Comparison of ENCODE assay signal across 31 mouse cellular contexts in the genomic region with DNA sequence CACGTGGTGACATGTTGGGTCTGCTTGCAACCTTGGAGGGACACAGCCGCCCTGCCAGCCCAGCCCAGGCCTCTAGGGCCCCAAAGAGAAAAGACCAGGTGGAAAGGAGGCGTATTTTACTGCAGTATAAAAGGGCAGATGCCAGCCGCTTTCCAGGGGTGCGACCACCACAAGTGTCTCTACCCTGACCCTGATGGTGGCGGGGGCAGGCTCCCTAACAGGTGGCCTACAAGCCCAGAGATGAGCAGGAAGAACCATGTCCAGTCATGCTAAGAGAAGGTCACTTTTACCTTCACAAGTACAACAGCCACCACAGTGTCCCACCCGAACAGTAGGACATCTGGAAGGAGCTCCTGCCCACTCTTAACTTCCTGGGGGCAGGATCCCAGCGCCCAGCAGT.
"Had no signal": no experiment of that assay in that cellular context is flagged by ENCODE, and none has a peak within 500 bp of the region (broad histone marks: within the 10 kb centered on the region; RNA-seq: fewer than 3 reads in every experiment).

No protein-coding gene starts in this region.

- H3K9me3 ChIP-seq: heart, embryonic 10.5 days; heart, embryonic 12.5 days; heart, embryonic 13.5 days; heart, embryonic 15.5 days; hindbrain, embryonic 10.5 days; hindbrain, embryonic 12.5 days; hindbrain, embryonic 13.5 days; hindbrain, embryonic 15.5 days; intestine, embryonic 15.5 days; kidney, embryonic 15.5 days had no signal

- H3K9ac ChIP-seq: heart, embryonic 12.5 days; heart, embryonic 13.5 days; heart, embryonic 15.5 days; hindbrain, embryonic 12.5 days; hindbrain, embryonic 13.5 days; hindbrain, embryonic 14.5 days; hindbrain, embryonic 15.5 days; intestine, embryonic 15.5 days; kidney, embryonic 15.5 days had no signal

- H3K4me2 ChIP-seq: heart, embryonic 11.5 days; heart, embryonic 12.5 days; heart, embryonic 13.5 days; heart, embryonic 15.5 days; hindbrain, embryonic 12.5 days; hindbrain, embryonic 13.5 days; hindbrain, embryonic 14.5 days; hindbrain, embryonic 15.5 days; intestine, embryonic 15.5 days; kidney, embryonic 15.5 days had no signal

- H3K4me3 ChIP-seq: heart, adult 2 months; heart, embryonic 10.5 days; heart, embryonic 12.5 days; heart, embryonic 13.5 days; heart, embryonic 15.5 days; hindbrain, embryonic 10.5 days; hindbrain, embryonic 12.5 days; hindbrain, embryonic 13.5 days; hindbrain, embryonic 15.5 days; intestine, embryonic 15.5 days; kidney, embryonic 15.5 days; layer of hippocampus, adult 2 months had no signal

- H3K27ac ChIP-seq: heart, adult 2 months; heart, embryonic 10.5 days; heart, embryonic 13.5 days; heart, embryonic 15.5 days; hindbrain, embryonic 10.5 days; hindbrain, embryonic 12.5 days; hindbrain, embryonic 13.5 days; hindbrain, embryonic 14.5 days; hindbrain, embryonic 15.5 days; hindbrain, postnatal 0 days; intestine, embryonic 15.5 days; kidney, embryonic 15.5 days; kidney, postnatal 0 days; layer of hippocampus, adult 2 months had no signal

- ATAC-seq: hindbrain, embryonic 16.5 days; hindbrain, postnatal 0 days; inflammation-experienced regulatory T-cells, adult 6 months; intestine, embryonic 15.5 days; intestine, embryonic 16.5 days; intestine, postnatal 0 days had no signal

- H3K4me1 ChIP-seq: heart, embryonic 10.5 days; heart, embryonic 12.5 days; heart, embryonic 13.5 days; hindbrain, embryonic 10.5 days; hindbrain, embryonic 12.5 days; hindbrain, embryonic 13.5 days; hindbrain, embryonic 15.5 days; kidney, embryonic 15.5 days had no signal

- H3K27me3 ChIP-seq: heart, embryonic 12.5 days; heart, embryonic 13.5 days; heart, embryonic 15.5 days; hindbrain, embryonic 12.5 days; hindbrain, embryonic 13.5 days; hindbrain, embryonic 15.5 days; intestine, embryonic 15.5 days; kidney, embryonic 15.5 days had no signal

- DNase-seq: heart, postnatal 10 days; heart, postnatal 14 days; heart, postnatal 36 days; heart, postnatal 4 days; kidney, adult 18-20 months; kidney, adult 8-10 months; kidney, adult 9 months; kidney, postnatal 10 days; kidney, postnatal 14 days; layer of hippocampus, adult 9-11 months; layer of hippocampus, postnatal 36 days had no signal
